Mouse (Mus musculus) gastrocnemius, adult 18-20 months (tissue): Measurements from ENCODE around the gene Oosp2. TPM values are rescaled to one million over a fixed set of nuclear protein-coding genes. Genes with fewer than 3 reads are reported as not detected.

Source experiments
- DNase-seq: peaks from one replicate; pipeline ENCODE4 v3.0.0; 2021; ENCODE audit warnings: low spot score
- total RNA-seq, 2 experiments: library from RNA; stranded (reverse); gene quantifications; 2 replicates each; pipeline ENCODE4 v1.2.3; 2021

Oosp2 gene
- total RNA-seq, 2 experiments from 2014 or later = not detected

DNA sequence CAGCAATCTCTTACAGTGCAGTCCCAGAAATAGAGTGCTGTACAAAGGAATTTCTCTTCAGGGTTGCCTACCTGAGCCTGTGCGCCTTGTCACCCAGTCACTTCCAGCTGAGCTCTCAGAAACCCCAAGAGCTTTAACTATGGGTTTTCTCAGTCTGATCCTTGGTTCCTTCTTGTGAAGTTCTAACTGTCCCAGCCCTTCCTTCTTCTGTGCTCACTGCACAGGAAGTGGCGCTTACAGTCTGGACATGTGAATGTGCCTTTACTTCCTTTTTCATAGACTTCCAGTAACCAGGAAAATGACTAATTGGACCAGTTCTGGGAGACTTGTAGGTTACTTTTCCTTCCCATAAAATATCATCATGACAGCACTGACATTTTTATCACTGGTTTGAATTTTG is 55.8 kb downstream of the Oosp2 start, which contains the start of gene Ms4a6d:
TSS of gene Ms4a6d (minus strand) at position 247 of the 400 bp plus-strand sequence.
- no peak for DNase-seq

DNA sequence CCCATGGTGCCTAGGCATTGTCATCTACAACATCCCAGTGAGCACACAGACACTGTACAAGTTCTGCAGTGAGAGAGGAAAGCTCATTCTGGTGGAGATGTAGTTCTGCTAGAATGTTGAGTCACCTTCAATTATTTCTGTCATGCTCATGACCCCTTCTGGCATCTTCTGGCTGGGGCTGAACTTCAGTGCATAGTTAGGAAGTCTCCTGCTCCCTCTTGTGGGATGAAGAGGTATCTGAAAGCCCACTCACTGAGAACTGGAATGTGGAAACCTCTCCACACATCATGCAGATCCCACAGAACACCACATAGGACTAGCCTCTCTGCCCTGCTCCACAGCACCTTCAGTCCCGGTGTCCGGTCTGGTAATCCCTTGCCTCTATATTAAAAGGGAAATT is 58.3 kb downstream of the Oosp2 start:
- peak; percentile 11 for DNase-seq

DNA sequence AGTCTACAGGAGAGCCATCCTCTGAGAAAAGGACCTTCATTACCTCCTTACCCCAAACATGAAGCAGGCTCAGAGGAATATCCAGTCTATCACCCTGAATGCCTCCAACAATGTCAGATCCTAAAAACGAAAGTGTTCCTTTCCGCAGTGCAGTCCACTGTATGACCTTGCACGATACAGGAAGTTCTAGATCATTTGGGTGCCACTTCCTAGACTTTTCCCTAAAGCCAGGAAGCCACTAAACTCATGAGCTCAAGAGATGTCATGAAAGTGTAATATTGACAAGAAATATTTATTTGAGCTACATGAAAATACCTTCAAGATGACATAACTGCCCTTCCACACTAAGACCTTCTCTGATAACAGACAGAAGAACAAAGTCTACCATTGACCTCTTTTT is 59.0 kb downstream of the Oosp2 start:
- DNase-seq = no peak

Other genes starting within 250 kb of the Oosp2 start
- gene Ms4a4b, start 217.0 kb downstream of the Oosp2 start, total RNA-seq = not detected
- 1 to 10 TPM; 1.7 to 2.2 TPM for gene Ms4a6c, start 191.2 kb downstream of the Oosp2 start, total RNA-seq
- gene Gm8369, start 174.6 kb downstream of the Oosp2 start, total RNA-seq = not detected
- 1 to 10 TPM; 1.7 to 3.0 TPM for gene Ms4a6b, start 144.0 kb downstream of the Oosp2 start, total RNA-seq
- 1 to 10 TPM; 2.5 to 3.6 TPM for gene Ms4a4d, start 123.8 kb downstream of the Oosp2 start, total RNA-seq
- 1 to 10 TPM in 1 of 2 experiments, under 1 TPM in 1; 0.73 to 1.4 TPM for gene Ms4a6d, start 55.7 kb downstream of the Oosp2 start, total RNA-seq
- gene Ms4a2, start 36.8 kb downstream of the Oosp2 start, total RNA-seq = under 1 TPM in 1 of 2 experiments, not detected in 1; 0.26 TPM
- gene Ms4a3, start 19.7 kb downstream of the Oosp2 start, total RNA-seq = not detected
- not detected for gene Oosp1, start 30.6 kb upstream of the Oosp2 start, total RNA-seq
- gene Oosp3, start 36.5 kb upstream of the Oosp2 start, total RNA-seq = not detected
- not detected for gene Gif, start 87.0 kb upstream of the Oosp2 start, total RNA-seq
- 10 to 100 TPM; 60.5 to 63.2 TPM for gene Mrpl16, start 109.8 kb upstream of the Oosp2 start, total RNA-seq
- gene Stx3, start 158.8 kb upstream of the Oosp2 start, total RNA-seq = 1 to 10 TPM; 1.7 to 1.8 TPM
- not detected for gene Olfr1417, start 178.7 kb upstream of the Oosp2 start, total RNA-seq
- gene Olfr1418, start 200.5 kb upstream of the Oosp2 start, total RNA-seq = not detected
- gene Olfr1419, start 214.5 kb upstream of the Oosp2 start, total RNA-seq = not detected
- gene Olfr1420, start 226.0 kb upstream of the Oosp2 start, total RNA-seq = not detected